Mouse (Mus musculus) heart, postnatal 0 days (tissue): ENCODE measurements around the gene Gpr155.

Experiments
- CTCF ChIP-seq: IDR thresholded peaks from 2 replicates; pipeline ENCODE4 v1.5.1; 2016; ENCODE audit warnings: antibody characterized with exemption, control low read depth, low read depth
- EP300 ChIP-seq: IDR thresholded peaks from 2 replicates; pipeline ENCODE4 v1.6.1; 2016; ENCODE audit warnings: antibody characterized with exemption, low read depth

- TF ChIP-seq EP300 (no peak), CTCF (no peak)
Observed at GRCm38 (mm10) chr2:73302722-73303121, 83.7 kb downstream of the Gpr155 start.
